Mouse (Mus musculus) liver, adult (tissue): Measurements from ENCODE around the gene Cabin1.

Experiments
- GATA4 ChIP-seq: IDR thresholded peaks from 2 replicates; pipeline ENCODE4 v1.6.1; 2014; ENCODE audit warnings: mild to moderate bottlenecking, low read length; ENCODE audit not compliant: insufficient replicate concordance

Cabin1 gene

GRCm38 (mm10) chr10:75695078-75695477 is 69.1 kb downstream of the Cabin1 start:
- no peak for TF ChIP-seq GATA4

GRCm38 (mm10) chr10:75694567-75694966 is 69.6 kb downstream of the Cabin1 start:
- TF ChIP-seq GATA4: no peak

- TF ChIP-seq GATA4: no peak
These were observed 70.5 kb downstream of the Cabin1 start for GRCm38 (mm10) chr10:75693451-75694233.

GRCm38 (mm10) chr10:75688598-75688997 is 75.5 kb downstream of the Cabin1 start:
- no peak for TF ChIP-seq GATA4

GRCm38 (mm10) chr10:75686724-75687123 is 77.4 kb downstream of the Cabin1 start:
- no peak for TF ChIP-seq GATA4

GRCm38 (mm10) chr10:75684035-75685004 is 79.8 kb downstream of the Cabin1 start:
- no peak for TF ChIP-seq GATA4

- no peak for TF ChIP-seq GATA4
These were observed 83.6 kb downstream of the Cabin1 start for GRCm38 (mm10) chr10:75680574-75681001.

- TF ChIP-seq GATA4: no peak
These were observed 84.9 kb downstream of the Cabin1 start for GRCm38 (mm10) chr10:75679204-75679603.

GRCm38 (mm10) chr10:75677989-75678388 is 86.2 kb downstream of the Cabin1 start:
- TF ChIP-seq GATA4: no peak

- TF ChIP-seq GATA4: no peak
These were observed 86.6 kb downstream of the Cabin1 start for GRCm38 (mm10) chr10:75677571-75677970.

- TF ChIP-seq GATA4: no peak
These were observed 87.1 kb downstream of the Cabin1 start for GRCm38 (mm10) chr10:75676819-75677565.

- TF ChIP-seq GATA4: no peak
These were observed 87.9 kb downstream of the Cabin1 start for GRCm38 (mm10) chr10:75676286-75676685.

GRCm38 (mm10) chr10:75675594-75675993 is 88.5 kb downstream of the Cabin1 start:
- TF ChIP-seq GATA4: no peak

- TF ChIP-seq GATA4: no peak
These were observed 94.2 kb downstream of the Cabin1 start for GRCm38 (mm10) chr10:75669936-75670335.

GRCm38 (mm10) chr10:75667911-75668270 is 96.2 kb downstream of the Cabin1 start:
- no peak for TF ChIP-seq GATA4
